Mouse (Mus musculus) kidney, adult 18-20 months (tissue): ENCODE data around the gene Nae1.
A peak's percentile ranks its signal among the peaks of the same experiment; 100 is the strongest.

Experiments
- DNase-seq: peaks from one replicate; pipeline ENCODE4 v3.0.0; 2021

Nae1 gene

GRCm38 (mm10) chr8:104517872-104518271, 16.6 kb downstream of the Nae1 start:
- DNase-seq, result no peak

- no peak for DNase-seq
Observed at GRCm38 (mm10) chr8:104510134-104510533, 24.3 kb downstream of the Nae1 start.

- DNase-seq, result peak; percentile 56
Observed at GRCm38 (mm10) chr8:104509061-104510006, 25.1 kb downstream of the Nae1 start, which contains the start of gene Terb1. Terb1 (minus strand) TSS chr8:104509910.

GRCm38 (mm10) chr8:104479091-104479490, 55.3 kb downstream of the Nae1 start:
- no peak for DNase-seq

GRCm38 (mm10) chr8:104472465-104472864, 62.0 kb downstream of the Nae1 start:
- DNase-seq, result no peak

- no peak for DNase-seq
Observed at GRCm38 (mm10) chr8:104467463-104467862, 67.0 kb downstream of the Nae1 start.
